In genomic region chr15:83967802-83968201, GRCm38 (mm10) we compare ENCODE assay signal across 22 mouse cellular contexts.
A peak's percentile ranks its signal among the peaks of the same experiment; 100 is the strongest.
DNase-seq lines count a peak whose midpoint lies in the region; ATAC-seq and TF ChIP-seq lines count a peak whose summit lies in the region.
"Had no signal": no experiment of that assay in that cellular context is flagged by ENCODE, and none has a peak within 500 bp of the region (broad histone marks: within the 10 kb centered on the region; RNA-seq: fewer than 3 reads in every experiment).

No protein-coding gene starts in this region.

- H3K27ac ChIP-seq in gastrocnemius, adult 2 months, result peak overlapping the region; percentile 81
- H3K27ac ChIP-seq in heart, postnatal 0 days (ENCODE audit: low read depth), result no peak overlapping the region
- H3K27ac ChIP-seq in midbrain, embryonic 15.5 days, result peak overlapping the region; percentile 33
- H3K27ac ChIP-seq: forebrain, embryonic 13.5 days; heart, adult 2 months; liver, embryonic 12.5 days had no signal

- TF ChIP-seq EP300 in heart, postnatal 0 days (IDR thresholded peaks at IDR 0.05; ENCODE audit: low read depth), result no peak

- no peaks in the 10 kb centered on the region for H3K9me3 ChIP-seq in heart, postnatal 0 days (replicated peaks; ENCODE audit: control insufficient read depth, low read length)
- no peaks in the 10 kb centered on the region for H3K9me3 ChIP-seq in midbrain, embryonic 15.5 days
- H3K9me3 ChIP-seq: forebrain, embryonic 13.5 days; liver, embryonic 12.5 days; megakaryocyte, embryonic 14.5 days had no signal

- 38% methylated on average over 12 of the region's 12 CpGs for WGBS in heart, postnatal 0 days
- 26% methylated on average over 12 of the region's 12 CpGs for WGBS in midbrain, embryonic 15.5 days

- TF ChIP-seq CTCF in gastrocnemius, adult 2 months (IDR thresholded peaks at IDR 0.05), result no peak
- TF ChIP-seq CTCF in heart, postnatal 0 days (IDR thresholded peaks at IDR 0.05; ENCODE audit: low read depth), result no peak
- no peak for TF ChIP-seq CTCF in brain, embryonic 14.5 days (IDR thresholded peaks at IDR 0.05; ENCODE audit: borderline replicate concordance, extremely low read depth, insufficient read depth, insufficient read length)

- no peak overlapping the region for H3K4me2 ChIP-seq in heart, postnatal 0 days (ENCODE audit: low read depth, low read length)
- H3K4me2 ChIP-seq in midbrain, embryonic 15.5 days, result peak overlapping the region; percentile 5; the same call in 1 of the 2 replicates
- H3K4me2 ChIP-seq: forebrain, embryonic 13.5 days; liver, embryonic 12.5 days had no signal

- intact Hi-C loops in gastrocnemius, adult 2 months (cut with DNase I), result no loop called here
- intact Hi-C loops in heart, postnatal 25 days (cut with DNase I), result no loop called here

- peaks cover 14% of the 10 kb centered on the region; the same call in 1 of the 2 replicates for H3K4me1 ChIP-seq in heart, postnatal 0 days (ENCODE audit: control insufficient read depth, insufficient read depth)
- peaks cover 15% of the 10 kb centered on the region for H3K4me1 ChIP-seq in midbrain, embryonic 15.5 days
- H3K4me1 ChIP-seq: forebrain, embryonic 13.5 days; liver, embryonic 12.5 days had no signal

- no peak for TF ChIP-seq POLR2A in brain, embryonic 14.5 days (IDR thresholded peaks at IDR 0.05; ENCODE audit: borderline replicate concordance, extremely low read depth, insufficient read depth, insufficient read length, poor library complexity, severe bottlenecking)

- no peaks in the 10 kb centered on the region for H3K27me3 ChIP-seq in heart, postnatal 0 days (ENCODE audit: control insufficient read depth, insufficient read depth, low read length)
- H3K27me3 ChIP-seq in midbrain, embryonic 15.5 days (replicated peaks), result no peaks in the 10 kb centered on the region
- H3K27me3 ChIP-seq: forebrain, embryonic 13.5 days; liver, embryonic 12.5 days had no signal

- ATAC-seq in heart, postnatal 0 days (ENCODE audit: insufficient read depth, low read depth), result peak; percentile 60; the same call in 1 of the 2 replicates
- ATAC-seq in midbrain, embryonic 15.5 days (replicated peaks), result no peak
- no peak for ATAC-seq in megakaryocyte, adult 5-6 weeks (ENCODE audit: poor library complexity, severe bottlenecking)
- ATAC-seq: forebrain, embryonic 13.5 days; intestine, postnatal 0 days; liver, embryonic 12.5 days; liver, postnatal 0 days had no signal

- H3K36me3 ChIP-seq in heart, postnatal 0 days (replicated peaks; ENCODE audit: control insufficient read depth, insufficient read depth, low read length), result no peaks in the 10 kb centered on the region
- no peaks in the 10 kb centered on the region for H3K36me3 ChIP-seq in midbrain, embryonic 15.5 days (replicated peaks)
- H3K36me3 ChIP-seq: liver, embryonic 12.5 days had no signal

- no peak overlapping the region for H3K9ac ChIP-seq in heart, postnatal 0 days (replicated peaks; ENCODE audit: low read depth, low read length)
- H3K9ac ChIP-seq in midbrain, embryonic 15.5 days, result no peak overlapping the region
- H3K9ac ChIP-seq: forebrain, embryonic 13.5 days; liver, embryonic 12.5 days; liver, postnatal 0 days had no signal

- DNase-seq in gastrocnemius, adult 2 months, result no peak
- no peak for DNase-seq in gastrocnemius, adult 8-10 months (ENCODE audit: low spot score in 2 of 2)
- no peak for DNase-seq in heart, postnatal 0 days (ENCODE audit: low spot score)
- no peak for DNase-seq in heart, postnatal 25 days (ENCODE audit: low spot score)
- DNase-seq in brain, embryonic 14.5 days (ENCODE audit: low read depth), result peak; percentile 52
- no peak for DNase-seq in adrenal gland, postnatal 14 days
- DNase-seq: adrenal gland, postnatal 36 days; cerebellum, adult 2 months; cerebellum, postnatal 14 days; heart, adult 2 months; heart, postnatal 4 days; kidney, postnatal 10 days; layer of hippocampus, postnatal 36 days; left cerebral cortex, postnatal 4 days; liver, postnatal 0 days; lung, postnatal 36 days had no signal

- peak overlapping the region; percentile 23 for H3K4me3 ChIP-seq in gastrocnemius, adult 2 months
- no peak overlapping the region for H3K4me3 ChIP-seq in heart, postnatal 0 days (ENCODE audit: low read depth, low read length)
- no peak overlapping the region for H3K4me3 ChIP-seq in midbrain, embryonic 15.5 days
- H3K4me3 ChIP-seq: forebrain, embryonic 13.5 days; heart, adult 2 months; liver, embryonic 12.5 days; megakaryocyte, embryonic 14.5 days had no signal
